Mouse (Mus musculus) spleen, adult 2 months (tissue): ENCODE data around the gene Akirin1. TPM values are rescaled to one million over a fixed set of nuclear protein-coding genes. Genes with fewer than 3 reads are reported as not detected.

Experiments used
- DNase-seq, 2 experiments: peaks; one replicate each; pipeline versions ENCODE4 v3.0.0 to v3.0.0-alpha.2; 2012 to 2021; ENCODE audit warnings: low spot score in 2 of 2, low read depth in 1 of 2
- H3K27ac ChIP-seq: fragments of 200-500 bp; 2 replicates; pipeline ENCODE4 v1.5.1; 2012; ENCODE audit warnings: low read length, inconsistent platforms; ENCODE audit not compliant: insufficient read depth
- H3K27me3 ChIP-seq: fragments of 200-500 bp; 2 replicates; pipeline ENCODE4 v1.6.1; 2012; ENCODE audit warnings: mild to moderate bottlenecking, moderate library complexity, low read length, inconsistent platforms; ENCODE audit not compliant: control insufficient read depth, insufficient read depth
- H3K36me3 ChIP-seq: fragments of 200-500 bp; 2 replicates; pipeline ENCODE4 v1.6.1; 2012; ENCODE audit warnings: mild to moderate bottlenecking, low read length, inconsistent platforms; ENCODE audit not compliant: control insufficient read depth, insufficient read depth
- H3K4me1 ChIP-seq: fragments of 200-500 bp; 2 replicates; pipeline ENCODE4 v1.6.1; 2011; ENCODE audit warnings: inconsistent platforms; ENCODE audit not compliant: control insufficient read depth, insufficient read depth, insufficient read length
- H3K4me3 ChIP-seq: fragments of 200-500 bp; 2 replicates; pipeline ENCODE4 v1.5.1; 2011; ENCODE audit warnings: mild to moderate bottlenecking, inconsistent platforms; ENCODE audit not compliant: insufficient read depth, insufficient read length; ENCODE audit errors: extremely low read depth
- CTCF ChIP-seq: fragments of 200-500 bp; IDR thresholded peaks from 2 replicates; pipeline ENCODE4 v1.5.1; 2011; ENCODE audit warnings: mild to moderate bottlenecking, inconsistent platforms; ENCODE audit not compliant: insufficient read depth, insufficient read length, insufficient replicate concordance; ENCODE audit errors: extremely low read depth
- POLR2A ChIP-seq: fragments of 200-500 bp; IDR thresholded peaks from 2 replicates; pipeline ENCODE4 v1.6.1; 2011; ENCODE audit warnings: low read depth, low read length, inconsistent platforms
- WGBS: fragments of 180-500 bp; shearing (Covaris S2); methylation state at CpG from one replicate; pipeline ENCODE4 v1.1.7; 2018; 5-methylcytosine and 5-hydroxymethylcytosine counted together
- polyA plus RNA-seq: library from polyadenylated mRNA; depleted of rRNA; stranded (reverse); fragments of >200 nt; gene quantifications from 2 replicates; pipeline ENCODE4 v1.2.3, GENCODE M21; 2012; rRNA removed

Akirin1 gene
- polyA plus RNA-seq, result 21.7 and 29.6 TPM in 2 replicates

GRCm38 (mm10) chr4:123750152-123750651 is at the start of gene Akirin1:
Gene Akirin1 (minus strand): TSS chr4:123750345.
- peak; percentile 91 to 98 for DNase-seq
- Histone ChIP-seq H3K4me3 (peak within 1 kb of the TSS; percentile 91), H3K4me1 (peaks cover 7% of the 10 kb centered on the region; the same call in 1 of the 2 replicates), H3K27me3 (no peaks in the 10 kb centered on the region), H3K27ac (peak within 1 kb of the TSS; percentile 79), H3K36me3 (no peaks in the 10 kb centered on the region)
- no peak for TF ChIP-seq CTCF
- peak; percentile 65 for TF ChIP-seq POLR2A
- under 1% methylated on average over 46 of the region's 46 CpGs for WGBS

GRCm38 (mm10) chr4:123797856-123798255 is 47.7 kb upstream of the Akirin1 start:
- Histone ChIP-seq H3K4me1 (peaks cover 12% of the 10 kb centered on the region; the same call in 1 of the 2 replicates), H3K27me3 (no peaks in the 10 kb centered on the region), H3K27ac (no peak overlapping the region), H3K36me3 (no peaks in the 10 kb centered on the region), H3K4me3 (no peak overlapping the region)
- DNase-seq, result no peak
- no peak for TF ChIP-seq POLR2A
- no peak for TF ChIP-seq CTCF
- 83% methylated on average over 7 of the region's 7 CpGs for WGBS

GRCm38 (mm10) chr4:123797403-123797802 is 47.3 kb upstream of the Akirin1 start:
- H3K36me3 ChIP-seq, result no peaks in the 10 kb centered on the region
- peaks cover 12% of the 10 kb centered on the region; the same call in 1 of the 2 replicates for H3K4me1 ChIP-seq
- no peak overlapping the region for H3K27ac ChIP-seq
- no peaks in the 10 kb centered on the region for H3K27me3 ChIP-seq
- no peak for TF ChIP-seq POLR2A
- no peak for TF ChIP-seq CTCF
- no peak for DNase-seq
- no peak overlapping the region for H3K4me3 ChIP-seq
- WGBS, result 85% methylated on average over 3 of the region's 3 CpGs

GRCm38 (mm10) chr4:123795057-123795456 is 44.9 kb upstream of the Akirin1 start:
- H3K36me3 ChIP-seq, result no peaks in the 10 kb centered on the region
- 50% methylated on average over 2 of the region's 2 CpGs for WGBS
- peak overlapping the region; percentile 69 for H3K27ac ChIP-seq
- H3K4me3 ChIP-seq, result no peak overlapping the region
- TF ChIP-seq CTCF (no peak), POLR2A (no peak)
- H3K4me1 ChIP-seq, result peaks cover 12% of the 10 kb centered on the region; the same call in 1 of the 2 replicates
- peak in 1 of 2 experiments; percentile 14 for DNase-seq
- no peaks in the 10 kb centered on the region for H3K27me3 ChIP-seq

- no peaks in the 10 kb centered on the region for H3K36me3 ChIP-seq
- 95% methylated on average over 6 of the region's 6 CpGs for WGBS
- DNase-seq, result no peak
Measured at GRCm38 (mm10) chr4:123793136-123793535, 43.0 kb upstream of the Akirin1 start.

GRCm38 (mm10) chr4:123792666-123793065 is 42.5 kb upstream of the Akirin1 start:
- Histone ChIP-seq H3K27me3 (no peaks in the 10 kb centered on the region), H3K27ac (no peak overlapping the region), H3K36me3 (no peaks in the 10 kb centered on the region), H3K4me3 (no peak overlapping the region), H3K4me1 (peaks cover 12% of the 10 kb centered on the region; the same call in 1 of the 2 replicates)
- TF ChIP-seq CTCF (no peak), POLR2A (no peak)
- 64% methylated on average over 2 of the region's 2 CpGs for WGBS
- DNase-seq, result no peak

More at GRCm38 (mm10) chr4:123793136-123793535, 43.0 kb upstream of the Akirin1 start:
- TF ChIP-seq POLR2A, result no peak
- no peak for TF ChIP-seq CTCF
- no peaks in the 10 kb centered on the region for H3K27me3 ChIP-seq
- H3K4me1 ChIP-seq, result peaks cover 12% of the 10 kb centered on the region; the same call in 1 of the 2 replicates
- no peak overlapping the region for H3K27ac ChIP-seq
- no peak overlapping the region for H3K4me3 ChIP-seq

- no peaks in the 10 kb centered on the region for H3K36me3 ChIP-seq
Measured at GRCm38 (mm10) chr4:123787191-123787985, 37.2 kb upstream of the Akirin1 start, which contains the start of gene Rhbdl2. Gene Rhbdl2 (plus strand): TSS chr4:123787874.

More at GRCm38 (mm10) chr4:123787191-123787985, 37.2 kb upstream of the Akirin1 start, which contains the start of gene Rhbdl2:
- WGBS, result 70% methylated on average over 12 of the region's 12 CpGs
- no peaks in the 10 kb centered on the region for H3K4me1 ChIP-seq
- H3K27me3 ChIP-seq, result no peaks in the 10 kb centered on the region
- no peak for TF ChIP-seq POLR2A
- TF ChIP-seq CTCF, result no peak
- no peak for DNase-seq
- no peak within 1 kb of the TSS for H3K27ac ChIP-seq
- H3K4me3 ChIP-seq, result no peak within 1 kb of the TSS
